Mouse (Mus musculus) cerebellum, adult 2 months (tissue): ENCODE results near the gene Foxo6.

Experiments
- CTCF ChIP-seq: fragments of 200-500 bp; IDR thresholded peaks from 2 replicates; pipeline ENCODE4 v1.5.1; 2011; ENCODE audit warnings: low read depth, mild to moderate bottlenecking, control low read depth, low read length, moderate library complexity, borderline replicate concordance; ENCODE audit not compliant: insufficient read depth
- POLR2A ChIP-seq: fragments of 200-500 bp; IDR thresholded peaks from 2 replicates; pipeline ENCODE4 v1.6.1; 2011; ENCODE audit warnings: low read length, control low read depth, borderline replicate concordance; ENCODE audit not compliant: insufficient read depth

DNA sequence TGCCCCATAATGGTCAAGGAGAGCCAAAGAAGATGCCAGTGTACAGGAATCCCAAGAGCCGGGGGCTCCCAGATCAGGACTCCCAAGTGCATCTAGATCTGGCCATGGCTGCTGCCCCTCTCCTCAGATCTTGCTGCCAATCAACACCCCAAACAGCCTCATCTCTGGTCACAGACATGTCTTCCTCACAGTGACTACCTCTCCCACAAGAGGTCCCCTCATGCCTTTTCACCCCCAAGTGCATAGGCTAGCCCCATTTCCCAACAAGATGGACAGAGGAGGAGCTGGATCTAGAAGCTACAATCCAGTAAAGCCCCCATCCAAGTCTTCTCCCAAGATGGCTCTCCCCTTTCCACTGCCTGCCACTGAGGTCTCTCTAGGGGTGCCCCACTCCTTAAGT is 1.4 kb downstream of the Foxo6 start:
- TF ChIP-seq POLR2A (no peak), CTCF (no peak)
